Mouse (Mus musculus) gonadal fat pad, adult 2 months (tissue): ENCODE measurements around the gene D3Ertd751e. TPM values are rescaled to one million over a fixed set of nuclear protein-coding genes. Genes with fewer than 3 reads are reported as not detected.

ENCODE experiments used
- DNase-seq: peaks from one replicate; pipeline ENCODE4 v3.0.0-alpha.2; 2012; ENCODE audit warnings: low read depth
- polyA plus RNA-seq: library from polyadenylated mRNA; depleted of rRNA; stranded (reverse); fragments of >200 nt; gene quantifications from 2 replicates; pipeline ENCODE4 v1.2.3, GENCODE M21; 2012; rRNA removed

D3Ertd751e gene
- polyA plus RNA-seq: 4.0 and 4.2 TPM in 2 replicates

GRCm38 (mm10) chr3:41742278-41742934, at the start of gene D3Ertd751e, which contains the start of gene Sclt1:
TSS of gene D3Ertd751e (plus strand) at chr3:41742611.
TSS of gene Sclt1 (minus strand) at chr3:41742514.
- peak; percentile 45 for DNase-seq

GRCm38 (mm10) chr3:41695681-41696080, 46.7 kb upstream of the D3Ertd751e start:
- DNase-seq: no peak

GRCm38 (mm10) chr3:41741601-41742277, 672 bp upstream of the D3Ertd751e start:
- no peak for DNase-seq

GRCm38 (mm10) chr3:41743436-41743835, 1.0 kb downstream of the D3Ertd751e start:
- DNase-seq: no peak

GRCm38 (mm10) chr3:41754556-41754955, 12.1 kb downstream of the D3Ertd751e start:
- no peak for DNase-seq

- DNase-seq: no peak
Observed at GRCm38 (mm10) chr3:41762091-41762490, 19.7 kb downstream of the D3Ertd751e start.

- no peak for DNase-seq
Observed at GRCm38 (mm10) chr3:41812447-41812846, 70.0 kb downstream of the D3Ertd751e start.

Other genes starting within 250 kb of the D3Ertd751e start
- 24.3 and 25.4 TPM in 2 replicates for gene Jade1, start 186.9 kb upstream of the D3Ertd751e start, polyA plus RNA-seq
- gene Sclt1, start 97 bp upstream of the D3Ertd751e start, polyA plus RNA-seq: 4.0 and 7.3 TPM in 2 replicates